Mouse (Mus musculus): Measurements from ENCODE around the gene Mrpl38. TPM values are rescaled to one million over a fixed set of nuclear protein-coding genes. Genes with fewer than 3 reads are reported as not detected.

Mrpl38 gene
- polyA plus RNA-seq, 1 experiment from 2014 or later: 98.0 TPM

DNA sequence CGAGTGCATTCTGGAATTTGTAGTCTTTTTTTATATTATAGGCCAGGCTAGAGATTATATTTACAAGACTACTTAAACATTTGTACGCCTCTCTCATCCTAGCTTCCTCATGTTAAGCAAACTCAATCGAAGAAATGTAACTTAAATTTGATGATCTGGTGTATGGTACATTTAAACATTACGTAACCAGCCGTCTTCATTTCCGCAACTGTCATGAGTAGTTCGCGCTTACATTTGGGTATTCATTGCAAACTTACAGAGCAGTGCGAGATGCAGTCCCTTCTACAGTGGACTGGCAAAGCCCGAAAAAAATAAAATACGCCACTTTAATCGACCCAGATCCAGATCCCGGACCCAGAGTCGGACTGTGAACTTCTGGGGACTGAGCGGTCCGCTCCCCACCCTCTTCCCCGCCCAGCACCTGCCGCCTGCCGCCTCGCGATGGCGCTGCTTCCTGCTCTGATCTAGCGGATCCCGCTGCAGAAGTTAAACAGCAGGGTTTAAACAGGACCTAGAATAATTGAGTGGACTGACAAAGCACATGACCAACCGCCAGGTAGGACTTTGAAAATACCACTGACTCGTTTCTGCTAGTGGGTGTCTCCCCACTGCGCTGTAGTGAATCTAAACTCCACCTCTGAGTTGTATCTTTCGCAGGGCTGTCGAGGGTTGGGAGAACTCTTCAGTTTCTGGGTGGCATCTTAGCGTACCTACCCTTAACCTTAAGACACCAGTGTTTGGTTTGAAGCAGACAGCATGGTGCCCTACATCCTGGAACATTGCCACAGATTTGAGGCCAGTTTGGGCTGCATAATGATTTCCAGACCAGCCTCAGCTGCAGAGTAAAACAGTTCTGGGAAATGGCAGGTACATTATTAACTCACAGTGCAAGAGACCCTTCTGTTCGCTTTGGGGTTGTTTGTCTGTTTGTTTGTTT lies 51.2 kb downstream of the Mrpl38 start:
- Histone ChIP-seq H3K27ac (ENCODE audit: low read depth, low read length) (peak overlapping the region; percentile 72), H3K9ac (ENCODE audit: low read length) (peak overlapping the region; percentile 55), H3K36me3 (ENCODE audit: control insufficient read depth, insufficient read depth, low read length) (peaks cover 6% of the 10 kb centered on the region; the same call in 1 of the 2 replicates), H3K4me1 (replicated peaks; ENCODE audit: control insufficient read depth, insufficient read depth, low read length) (peaks cover 3% of the 10 kb centered on the region; the same call in 1 of the 2 replicates), H3K9me3 (ENCODE audit: control insufficient read depth, low read length) (no peaks in the 10 kb centered on the region), H3K4me2 (ENCODE audit: low read depth, low read length, severe bottlenecking) (peak overlapping the region; percentile 64), H3K4me3 (ENCODE audit: low read depth, low read length) (peak overlapping the region; percentile 49), H3K27me3 (ENCODE audit: control insufficient read depth, insufficient read depth, low read length) (no peaks in the 10 kb centered on the region)
- WGBS: 4% methylated on average over 31 of the region's 31 CpGs
- ATAC-seq (replicated peaks; ENCODE audit: low FRiP score) (peak; percentile 80), DNase-seq (ENCODE audit: low spot score) (peak; percentile 91)

DNA sequence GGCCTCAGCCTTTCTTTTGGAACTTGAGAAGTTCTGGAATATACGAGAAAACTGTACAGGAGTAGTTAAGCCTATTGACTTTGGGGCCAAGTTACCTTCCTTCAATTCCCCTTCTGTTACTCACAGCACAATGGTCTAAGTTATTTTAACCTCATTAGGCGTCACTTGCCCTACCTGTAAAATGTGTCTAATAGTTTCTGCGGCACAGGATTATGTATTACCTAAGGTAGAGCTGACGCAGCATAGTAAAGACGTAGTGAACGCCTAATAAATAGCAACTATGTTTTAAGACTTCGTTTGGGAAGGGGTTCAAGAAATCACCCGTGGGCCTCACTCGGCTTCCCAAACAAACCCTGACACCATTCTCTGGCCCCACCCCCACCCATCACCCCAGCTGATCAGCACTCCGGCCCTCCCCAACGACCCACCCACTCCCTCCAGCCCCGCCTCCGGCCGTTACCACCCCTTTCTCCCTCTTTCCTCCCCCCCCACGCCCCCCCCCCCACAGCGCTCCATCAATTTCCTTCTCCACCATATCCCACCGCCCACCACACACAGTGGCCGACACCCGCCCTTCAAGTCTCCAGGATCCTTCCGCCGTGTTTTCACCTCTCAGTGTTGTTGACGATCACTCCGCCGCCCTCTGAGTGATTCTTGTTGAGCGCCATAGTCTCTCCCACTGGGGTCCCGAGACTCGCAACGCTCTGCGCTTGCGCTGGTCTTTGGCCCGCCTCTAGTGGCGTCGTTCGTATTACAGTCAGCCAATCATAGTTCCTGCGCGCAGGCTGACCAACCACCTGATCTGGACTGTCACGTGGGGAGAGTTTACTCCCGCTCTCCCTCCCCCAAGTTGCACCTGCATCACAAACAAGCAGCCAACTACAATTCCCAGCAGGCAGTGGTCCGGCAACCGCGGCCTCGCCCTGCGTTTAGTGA lies 52.1 kb downstream of the Mrpl38 start, which contains the start of gene Wbp2:
TSS of gene Wbp2 (minus strand) at position 738 of the 936 bp plus-strand sequence.
- peak; percentile 96 for ATAC-seq (replicated peaks; ENCODE audit: low FRiP score)

DNA sequence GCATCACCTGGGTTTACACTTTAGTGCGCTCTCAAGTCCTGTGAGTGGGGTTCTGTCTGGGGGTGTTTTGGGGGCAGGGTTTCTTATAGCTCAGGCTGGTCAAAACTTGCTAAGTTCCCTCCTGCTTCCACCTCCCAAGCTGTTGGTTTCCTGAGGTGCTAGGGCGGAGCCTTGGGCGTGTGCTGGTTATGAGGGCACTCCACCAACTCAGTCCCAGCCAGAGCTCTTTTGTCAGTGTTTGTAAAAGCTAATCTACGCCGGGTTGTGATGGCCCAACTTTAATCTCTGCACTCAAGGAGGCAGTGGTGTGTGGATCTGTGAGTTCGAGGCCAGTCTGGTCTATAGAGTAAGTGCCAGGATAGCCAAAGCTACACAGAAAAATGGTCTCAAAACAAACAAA lies 54.5 kb downstream of the Mrpl38 start:
- Histone ChIP-seq H3K27me3 (ENCODE audit: control insufficient read depth, insufficient read depth, low read length) (no peaks in the 10 kb centered on the region), H3K36me3 (ENCODE audit: control insufficient read depth, insufficient read depth, low read length) (peaks cover 13% of the 10 kb centered on the region), H3K27ac (ENCODE audit: low read depth, low read length) (no peak overlapping the region), H3K9me3 (ENCODE audit: control insufficient read depth, low read length) (no peaks in the 10 kb centered on the region), H3K4me1 (replicated peaks; ENCODE audit: control insufficient read depth, insufficient read depth, low read length) (peaks cover 5% of the 10 kb centered on the region), H3K9ac (ENCODE audit: low read length) (no peak overlapping the region), H3K4me2 (ENCODE audit: low read depth, low read length, severe bottlenecking) (no peak overlapping the region), H3K4me3 (ENCODE audit: low read depth, low read length) (no peak overlapping the region)
- no peak for ATAC-seq (replicated peaks; ENCODE audit: low FRiP score)
- no peak for DNase-seq (ENCODE audit: low spot score)
- 92% methylated on average over 6 of the region's 6 CpGs for WGBS

More for the DNA sequence above, 52.1 kb downstream of the Mrpl38 start, which contains the start of gene Wbp2:
- Histone ChIP-seq H3K4me3 (ENCODE audit: low read depth, low read length) (peak within 1 kb of the TSS; percentile 49), H3K27ac (ENCODE audit: low read depth, low read length) (peak within 1 kb of the TSS; percentile 72), H3K9ac (ENCODE audit: low read length) (peak within 1 kb of the TSS; percentile 55), H3K27me3 (ENCODE audit: control insufficient read depth, insufficient read depth, low read length) (no peaks in the 10 kb centered on the region), H3K4me2 (ENCODE audit: low read depth, low read length, severe bottlenecking) (peak within 1 kb of the TSS; percentile 67), H3K9me3 (ENCODE audit: control insufficient read depth, low read length) (no peaks in the 10 kb centered on the region), H3K36me3 (ENCODE audit: control insufficient read depth, insufficient read depth, low read length) (peaks cover 7% of the 10 kb centered on the region; the same call in 1 of the 2 replicates), H3K4me1 (replicated peaks; ENCODE audit: control insufficient read depth, insufficient read depth, low read length) (peaks cover 3% of the 10 kb centered on the region; the same call in 1 of the 2 replicates)
- peak; percentile 99 for DNase-seq (ENCODE audit: low spot score)
- WGBS: 7% methylated on average over 36 of the region's 43 CpGs

DNA sequence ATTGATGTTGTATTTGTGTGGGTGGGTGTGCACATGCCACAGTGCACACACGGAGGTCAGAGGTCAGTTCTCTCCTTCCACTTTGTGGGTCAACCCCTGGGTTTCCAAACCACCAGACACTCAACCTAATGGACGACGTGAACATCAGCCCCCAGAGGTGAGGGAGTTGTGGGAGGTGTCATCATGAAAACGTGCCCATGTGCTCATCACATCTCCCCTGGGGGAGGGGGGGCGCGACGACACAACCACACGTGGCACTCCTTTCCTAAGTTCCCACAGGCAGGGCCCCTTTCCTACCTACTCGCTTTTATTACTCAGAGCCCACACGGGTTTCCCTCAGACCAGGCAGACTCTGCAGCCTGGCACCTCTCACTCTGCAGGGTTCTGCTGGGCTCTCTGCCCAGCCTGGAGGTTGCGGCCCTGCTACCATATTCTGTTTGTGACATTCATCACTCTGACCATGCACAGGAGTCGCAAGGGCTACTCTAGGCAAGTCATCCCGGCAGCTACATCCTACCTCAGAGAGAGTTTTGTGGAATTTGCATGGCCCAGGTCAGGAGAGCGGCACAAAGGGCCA lies 55.5 kb downstream of the Mrpl38 start:
- H3K36me3 ChIP-seq (ENCODE audit: control insufficient read depth, insufficient read depth, low read length): peaks cover 13% of the 10 kb centered on the region
- no peak overlapping the region for H3K9ac ChIP-seq (ENCODE audit: low read length)
- H3K27ac ChIP-seq (ENCODE audit: low read depth, low read length): no peak overlapping the region
- DNase-seq (ENCODE audit: low spot score): no peak
- no peaks in the 10 kb centered on the region for H3K9me3 ChIP-seq (ENCODE audit: control insufficient read depth, low read length)
- no peak overlapping the region for H3K4me2 ChIP-seq (ENCODE audit: low read depth, low read length, severe bottlenecking)
- H3K4me1 ChIP-seq (replicated peaks; ENCODE audit: control insufficient read depth, insufficient read depth, low read length): peaks cover 10% of the 10 kb centered on the region
- ATAC-seq (replicated peaks; ENCODE audit: low FRiP score): no peak
- no peaks in the 10 kb centered on the region for H3K27me3 ChIP-seq (ENCODE audit: control insufficient read depth, insufficient read depth, low read length)
- 92% methylated on average over 14 of the region's 14 CpGs for WGBS
- no peak overlapping the region for H3K4me3 ChIP-seq (ENCODE audit: low read depth, low read length)

Other genes starting within 250 kb of the Mrpl38 start
- 2.0 and 2.6 TPM in 2 replicates for gene Smim5, start 238.9 kb downstream of the Mrpl38 start, polyA plus RNA-seq (2014; fragmentation: Nextera tagmentation; extraction: Ambion mirVana)
- 0.72 and 0.95 TPM in 2 replicates for gene Smim6, start 226.9 kb downstream of the Mrpl38 start, polyA plus RNA-seq (2014; fragmentation: Nextera tagmentation; extraction: Ambion mirVana)
- gene Sap30bp, start 205.6 kb downstream of the Mrpl38 start, polyA plus RNA-seq (2014; fragmentation: Nextera tagmentation; extraction: Ambion mirVana): 55.2 and 56.3 TPM in 2 replicates
- gene Recql5, start 205.4 kb downstream of the Mrpl38 start, polyA plus RNA-seq (2014; fragmentation: Nextera tagmentation; extraction: Ambion mirVana): 28.3 and 35.6 TPM in 2 replicates
- gene Itgb4, start 164.2 kb downstream of the Mrpl38 start, polyA plus RNA-seq (2014; fragmentation: Nextera tagmentation; extraction: Ambion mirVana): 0.57 and 0.72 TPM in 2 replicates
- gene Galk1, start 126.1 kb downstream of the Mrpl38 start, polyA plus RNA-seq (2014; fragmentation: Nextera tagmentation; extraction: Ambion mirVana): 142 and 151 TPM in 2 replicates
- 1,836 and 1,931 TPM in 2 replicates for gene H3f3b, start 110.9 kb downstream of the Mrpl38 start, polyA plus RNA-seq (2014; fragmentation: Nextera tagmentation; extraction: Ambion mirVana)
- 40.7 and 48.5 TPM in 2 replicates for gene Unk, start 108.5 kb downstream of the Mrpl38 start, polyA plus RNA-seq (2014; fragmentation: Nextera tagmentation; extraction: Ambion mirVana)
- 1.6 and 2.2 TPM in 2 replicates for gene Unc13d, start 60.9 kb downstream of the Mrpl38 start, polyA plus RNA-seq (2014; fragmentation: Nextera tagmentation; extraction: Ambion mirVana)
- 100.0 and 111 TPM in 2 replicates for gene Wbp2, start 51.9 kb downstream of the Mrpl38 start, polyA plus RNA-seq (2014; fragmentation: Nextera tagmentation; extraction: Ambion mirVana)
- 3.4 and 3.8 TPM in 2 replicates for gene Trim47, start 11.7 kb downstream of the Mrpl38 start, polyA plus RNA-seq (2014; fragmentation: Nextera tagmentation; extraction: Ambion mirVana)
- gene Trim65, start 7.7 kb downstream of the Mrpl38 start, polyA plus RNA-seq (2014; fragmentation: Nextera tagmentation; extraction: Ambion mirVana): 1.8 and 1.9 TPM in 2 replicates
- gene Fbf1, start 29.3 kb upstream of the Mrpl38 start, polyA plus RNA-seq (2014; fragmentation: Nextera tagmentation; extraction: Ambion mirVana): 52.8 and 60.3 TPM in 2 replicates
- 48.5 and 55.4 TPM in 2 replicates for gene Ten1, start 60.0 kb upstream of the Mrpl38 start, polyA plus RNA-seq (2014; fragmentation: Nextera tagmentation; extraction: Ambion mirVana)
- gene Acox1, start 60.2 kb upstream of the Mrpl38 start, polyA plus RNA-seq (2014; fragmentation: Nextera tagmentation; extraction: Ambion mirVana): 28.0 and 30.2 TPM in 2 replicates
- 0.61 and 0.80 TPM in 2 replicates for gene Evpl, start 99.2 kb upstream of the Mrpl38 start, polyA plus RNA-seq (2014; fragmentation: Nextera tagmentation; extraction: Ambion mirVana)
- gene Srp68, start 135.3 kb upstream of the Mrpl38 start, polyA plus RNA-seq (2014; fragmentation: Nextera tagmentation; extraction: Ambion mirVana): 81.2 and 83.6 TPM in 2 replicates
- gene Galr2, start 142.1 kb upstream of the Mrpl38 start, polyA plus RNA-seq (2014; fragmentation: Nextera tagmentation; extraction: Ambion mirVana): 0.27 TPM in 1 of 2 replicates, not detected in the other
- 67.8 and 71.1 TPM in 2 replicates for gene Exoc7, start 168.4 kb upstream of the Mrpl38 start, polyA plus RNA-seq (2014; fragmentation: Nextera tagmentation; extraction: Ambion mirVana)
- 5.3 and 6.8 TPM in 2 replicates for gene Foxj1, start 196.5 kb upstream of the Mrpl38 start, polyA plus RNA-seq (2014; fragmentation: Nextera tagmentation; extraction: Ambion mirVana)

Measured in forebrain, embryonic 11.5 days (tissue).